Mouse (Mus musculus) embryonic fibroblast, embryonic 13.5 days (primary cell): ENCODE measurements around the gene Fam135a.

Source experiments
- CTCF ChIP-seq: IDR thresholded peaks from 2 replicates; pipeline ENCODE4 v1.5.1; 2011; ENCODE audit warnings: mild to moderate bottlenecking, control low read depth, low read length, moderate library complexity, borderline replicate concordance; ENCODE audit not compliant: insufficient read depth
- POLR2A ChIP-seq: IDR thresholded peaks from 2 replicates; pipeline ENCODE4 v1.6.1; 2011; ENCODE audit warnings: low read depth, mild to moderate bottlenecking, control low read depth, low read length, moderate library complexity

DNA sequence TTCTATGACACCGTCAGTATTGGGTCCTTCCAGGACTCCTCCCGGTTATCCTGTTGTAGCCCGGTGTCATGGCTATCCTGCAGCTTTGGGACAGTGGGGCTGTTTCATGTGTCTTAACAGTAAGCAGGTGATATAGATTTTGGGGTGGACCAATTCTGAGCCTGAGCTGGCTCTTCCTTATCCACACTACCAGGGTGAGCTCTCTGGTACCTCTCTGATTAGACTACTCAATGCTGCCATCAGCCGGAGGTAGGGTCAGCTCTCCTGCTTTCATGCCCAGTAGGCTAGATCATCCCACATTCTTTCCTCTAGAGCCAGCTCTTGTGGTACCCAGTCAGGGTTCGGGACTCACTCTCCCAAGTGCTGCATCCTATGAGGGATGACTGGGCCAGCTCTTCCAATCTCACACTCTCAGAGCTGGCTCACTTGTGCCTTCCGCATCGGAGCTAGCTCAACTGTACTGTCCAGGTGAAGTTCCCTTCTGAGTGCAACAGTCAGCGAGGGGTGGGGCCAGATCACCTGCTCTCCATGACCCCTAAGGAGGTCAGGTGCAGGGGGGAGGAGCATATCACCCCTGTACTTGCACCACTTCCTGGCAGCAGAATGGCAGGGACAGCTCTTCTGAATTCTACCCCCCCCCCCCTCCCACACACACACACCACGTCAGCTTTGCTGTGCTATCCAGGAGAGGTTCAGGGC is 132.0 kb downstream of the Fam135a start:
- TF ChIP-seq CTCF (no peak), POLR2A (no peak)
